Mouse (Mus musculus) right cerebral cortex, postnatal 36 days (tissue): Measurements from ENCODE around the gene Scoc.
"Not testable (repeated sequence)": the region's sequence is repeated elsewhere in the genome, so short reads cannot be mapped to it uniquely, and the experiment has no call there.

ENCODE experiments used
- DNase-seq, 2 experiments: peaks; one replicate each; pipeline ENCODE4 v3.0.0; 2022; ENCODE audit warnings: low spot score in 2 of 2, mixed read lengths in 1 of 2

Scoc gene

DNA sequence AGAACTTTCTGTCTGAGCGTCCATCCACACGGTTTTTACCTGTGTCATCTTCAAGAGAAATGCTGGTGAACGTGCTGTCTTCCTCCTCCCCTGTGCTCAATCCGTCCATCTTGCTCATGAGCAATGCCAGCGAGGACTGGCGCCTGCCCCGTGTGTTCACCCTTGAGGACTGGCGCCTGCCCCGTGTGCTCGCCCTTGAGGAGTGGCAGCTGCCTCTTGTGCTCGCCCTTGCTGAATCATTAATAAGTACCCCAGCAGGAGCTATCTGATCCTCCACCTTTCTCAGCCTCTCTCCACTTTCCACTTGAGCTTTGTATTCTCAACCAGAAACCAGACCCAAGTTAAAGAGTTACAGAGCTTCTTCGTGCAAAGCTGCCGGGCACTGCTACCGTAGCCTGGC lies at the start of gene Scoc:
Scoc (minus strand) TSS at position 170 of the 400 bp plus-strand sequence.
- DNase-seq = no peak

DNA sequence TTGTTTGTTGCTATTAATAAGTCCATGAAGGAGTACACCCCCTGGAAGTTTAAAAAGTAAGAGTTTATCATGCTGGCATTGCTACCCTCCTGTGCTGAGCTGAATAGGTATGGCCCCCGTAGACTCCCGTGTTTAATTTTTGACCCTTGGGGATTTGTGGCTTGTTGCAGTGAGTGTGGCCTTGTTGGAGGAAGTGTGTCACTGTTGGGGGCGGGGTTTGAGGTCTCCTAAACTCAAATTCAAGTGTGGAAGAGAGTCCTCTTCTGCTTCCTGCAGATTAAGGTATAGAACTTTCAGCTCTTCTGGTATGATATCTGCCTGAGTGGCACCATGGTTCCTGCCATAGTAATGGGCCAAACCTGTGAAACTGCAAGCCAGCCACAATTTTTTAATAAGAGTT lies 1.4 kb upstream of the Scoc start:
- DNase-seq = no peak

GRCm38 (mm10) chr8:83457121-83457520 lies 1.1 kb downstream of the Scoc start:
- no peak for DNase-seq

DNA sequence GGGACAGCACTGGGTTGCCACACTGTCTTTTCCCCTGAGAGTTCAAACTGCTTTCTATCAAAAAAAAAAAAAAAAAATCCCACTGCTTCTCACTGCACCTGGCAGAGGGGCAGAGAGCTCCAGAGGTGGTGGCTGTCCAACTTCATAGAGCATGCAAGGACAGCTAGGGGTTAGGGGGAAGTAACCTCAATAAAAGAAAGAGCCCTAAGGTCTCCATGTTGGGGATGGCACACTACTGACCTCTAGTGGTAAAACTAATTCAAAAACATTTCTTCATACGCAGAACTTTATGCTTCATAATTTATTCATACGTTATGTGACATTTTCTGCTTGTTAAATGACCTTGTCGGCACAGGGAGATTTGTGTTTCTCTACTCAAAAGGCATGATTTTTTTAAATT lies 7.1 kb downstream of the Scoc start:
- no peak for DNase-seq

DNA sequence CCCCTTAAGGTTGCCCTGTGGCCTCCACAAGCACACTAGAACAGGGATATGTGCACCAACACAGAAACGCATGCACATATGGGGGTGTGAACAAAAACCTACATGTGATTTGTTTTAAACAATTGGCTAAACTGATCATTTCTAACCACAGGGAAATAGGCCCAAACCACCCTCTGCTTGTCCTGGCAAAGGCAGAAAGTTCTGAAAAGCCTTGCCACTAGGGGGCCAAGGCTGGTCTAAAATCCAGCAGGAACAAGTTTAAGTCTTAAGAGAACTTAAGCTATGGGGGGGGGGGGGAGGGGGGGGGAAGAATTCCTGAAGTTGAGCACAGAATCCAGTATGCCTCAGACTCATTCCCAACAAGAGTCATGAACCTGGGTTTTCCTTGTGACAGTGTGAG lies 8.2 kb downstream of the Scoc start:
- no peak for DNase-seq

DNA sequence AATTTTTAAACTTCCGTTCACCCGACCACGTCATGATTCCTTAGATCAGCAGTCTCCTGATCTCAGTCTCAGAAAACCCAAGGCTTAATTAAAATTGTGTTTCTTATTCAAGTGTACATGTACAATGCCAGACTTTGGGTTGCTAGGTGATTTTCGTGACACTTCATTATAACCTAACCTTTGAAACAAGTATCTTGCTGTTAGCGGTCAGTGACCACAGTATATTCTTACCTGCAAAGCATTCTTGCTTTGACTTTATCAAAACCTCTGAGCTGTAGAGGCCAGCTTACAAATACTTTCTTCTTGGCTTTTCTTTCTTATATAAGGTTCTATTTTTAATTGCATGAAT lies 15.2 kb downstream of the Scoc start:
- no peak for DNase-seq

GRCm38 (mm10) chr8:83442243-83443051 lies 15.7 kb downstream of the Scoc start:
- peak; percentile 95 for DNase-seq

DNA sequence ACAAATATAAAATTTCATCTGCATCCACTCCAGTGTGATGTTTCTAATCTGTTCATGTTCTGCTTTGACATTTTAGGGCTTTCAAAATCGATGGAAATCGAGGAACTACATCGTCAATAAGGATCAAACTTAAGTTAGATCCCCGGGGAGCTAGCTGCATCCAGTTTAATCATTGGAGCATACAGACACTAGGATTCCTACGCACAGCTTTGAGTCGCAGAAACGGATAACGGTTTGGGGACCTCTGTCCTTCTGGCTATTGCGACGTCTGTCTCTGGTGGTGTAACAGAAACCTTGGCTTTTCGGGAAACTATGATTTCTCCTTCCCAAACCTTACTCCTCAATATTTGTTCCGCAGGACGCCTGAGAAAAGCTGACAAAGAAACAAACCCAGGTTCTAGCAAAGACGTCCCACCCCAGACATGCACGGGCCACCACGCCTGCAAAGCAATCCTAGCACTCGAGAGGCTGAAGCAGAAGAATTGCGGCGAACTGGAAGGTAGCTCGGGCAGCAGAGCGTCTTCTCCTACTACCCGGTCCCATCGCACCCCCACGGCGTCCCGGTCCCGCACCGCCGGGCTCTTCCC lies 16.4 kb downstream of the Scoc start:
- no peak for DNase-seq

- no peak for DNase-seq
These were observed 21.1 kb downstream of the Scoc start for GRCm38 (mm10) chr8:83437077-83437476.

DNA sequence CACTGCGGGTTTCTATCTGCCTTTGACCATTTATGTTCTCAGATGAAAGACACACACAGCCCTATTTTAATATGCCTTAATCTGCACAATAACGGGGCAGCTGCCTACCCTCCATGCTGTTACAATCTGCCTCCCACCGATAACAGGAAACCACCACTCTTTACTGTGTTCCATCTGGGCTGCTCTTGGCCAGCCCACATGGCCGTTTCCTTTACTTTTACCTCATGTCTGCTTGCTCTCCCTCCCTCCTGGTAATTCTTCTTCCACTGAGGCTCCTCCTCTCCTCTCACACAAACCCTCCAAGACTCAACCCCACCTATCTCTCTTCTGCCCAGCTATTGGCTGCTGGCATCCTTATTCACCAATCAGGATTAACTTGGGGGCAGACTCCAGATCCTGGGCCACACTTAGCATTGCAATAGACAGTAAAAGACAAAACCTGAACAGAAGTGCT lies 29.1 kb downstream of the Scoc start:
- no peak for DNase-seq

DNA sequence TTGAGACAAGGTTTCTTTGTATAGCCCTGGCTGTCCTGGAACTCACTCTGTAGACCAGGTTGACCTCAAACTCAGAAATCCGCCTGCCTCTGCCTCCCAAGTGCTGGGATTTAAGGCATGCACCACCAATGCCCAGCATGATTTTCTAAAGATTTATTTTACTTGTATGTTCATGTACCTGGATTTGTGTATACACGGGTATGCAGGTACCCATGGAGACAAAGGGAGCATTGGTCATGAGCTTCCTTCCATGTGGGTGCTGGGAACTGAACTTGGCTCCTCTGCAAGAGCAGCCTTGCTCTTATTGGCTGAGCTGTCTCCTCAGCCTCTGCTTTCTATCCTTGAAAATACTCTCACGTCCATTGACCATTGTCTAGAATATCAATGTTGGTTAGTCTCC lies 29.6 kb downstream of the Scoc start:
- DNase-seq = not testable (repeated sequence)

GRCm38 (mm10) chr8:83426949-83427348 lies 31.2 kb downstream of the Scoc start:
- no peak for DNase-seq

DNA sequence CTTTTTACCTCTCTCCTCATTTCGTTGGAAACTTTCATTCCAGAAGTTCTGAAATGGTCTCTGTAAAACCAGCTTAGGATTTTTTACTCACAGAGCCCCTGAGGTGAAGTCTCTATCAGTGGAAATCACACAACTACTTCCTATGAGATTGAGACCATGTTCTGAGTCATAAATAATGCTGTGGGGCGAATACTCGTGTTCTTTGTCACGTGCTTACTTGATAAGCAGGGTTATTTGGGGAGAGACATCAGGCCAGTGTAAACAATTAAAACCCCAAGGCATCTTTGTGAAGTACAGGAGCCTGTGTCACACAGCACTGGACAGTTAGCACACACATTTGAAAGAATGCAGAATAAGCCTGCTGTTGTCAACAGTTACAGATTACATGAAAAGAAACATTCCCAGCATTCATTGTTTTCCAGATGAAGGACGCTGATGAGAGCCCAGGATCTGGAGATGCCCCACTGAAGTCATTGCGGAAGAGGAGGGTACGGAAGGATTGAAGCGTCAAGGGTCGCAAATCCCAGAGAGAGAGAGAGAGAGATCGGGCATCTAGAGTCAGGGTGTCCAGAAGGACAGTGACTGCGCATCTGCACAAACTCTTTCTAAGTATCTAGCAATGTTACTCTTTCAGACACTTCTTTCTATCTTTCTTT lies 32.0 kb downstream of the Scoc start:
- DNase-seq = no peak

DNA sequence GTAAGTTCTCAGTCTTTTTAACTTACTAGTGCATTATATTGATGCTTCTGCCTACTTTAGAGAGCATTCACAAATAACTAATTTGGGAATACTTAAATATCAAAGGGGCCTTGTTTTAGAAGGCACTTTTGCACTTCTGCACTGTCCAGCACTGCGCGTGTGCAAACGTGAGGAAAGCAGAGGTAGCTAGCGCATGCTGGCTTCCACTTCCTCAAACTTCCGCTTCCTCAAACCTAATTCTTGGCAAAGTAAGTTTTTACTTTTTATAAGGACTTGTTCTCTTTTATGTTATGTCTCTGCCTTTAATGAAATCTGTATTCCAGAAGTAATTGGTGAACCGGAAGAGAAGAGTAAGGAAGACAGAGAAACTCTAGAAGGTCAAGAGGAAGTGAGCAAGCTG lies 33.0 kb downstream of the Scoc start:
- no peak for DNase-seq

DNA sequence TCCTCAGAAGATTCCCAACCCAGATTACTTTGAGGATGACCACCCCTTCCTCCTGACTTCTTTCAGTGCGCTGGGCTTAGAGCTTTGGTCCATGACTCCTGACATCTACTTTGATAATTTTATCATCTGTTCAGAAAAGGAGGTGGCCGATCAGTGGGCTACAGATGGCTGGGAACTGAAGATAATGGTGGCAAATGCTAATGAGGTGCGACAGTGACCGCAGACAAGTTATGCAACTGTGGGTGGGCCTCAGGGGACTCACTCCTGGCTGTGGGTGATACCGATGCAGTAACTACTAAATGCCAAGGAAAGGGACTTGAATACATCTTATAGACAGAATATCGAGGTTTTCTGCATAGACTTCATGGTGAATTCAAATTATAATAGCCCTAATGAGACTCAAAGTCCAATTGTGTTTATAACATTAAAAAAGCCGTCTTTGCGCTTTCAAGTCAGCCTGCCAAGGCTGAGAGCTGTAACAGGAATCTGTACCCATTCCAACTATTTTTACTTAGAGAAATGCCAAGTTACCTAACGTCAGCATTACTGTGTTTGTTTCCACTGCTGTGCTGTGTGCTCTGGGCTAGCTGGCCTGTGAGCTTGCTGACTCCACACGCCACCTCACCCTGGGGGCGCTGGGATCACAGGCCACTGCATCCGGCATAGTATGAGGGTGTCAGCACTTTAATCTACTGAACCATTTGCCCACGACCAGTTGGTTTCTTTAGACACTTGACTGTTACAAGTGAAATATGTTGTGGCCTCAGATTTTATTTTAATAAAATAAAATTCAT lies 35.0 kb downstream of the Scoc start:
- DNase-seq = no peak

- DNase-seq = no peak
These were observed 36.8 kb downstream of the Scoc start for GRCm38 (mm10) chr8:83421354-83421753.

- no peak for DNase-seq
These were observed 39.2 kb downstream of the Scoc start for GRCm38 (mm10) chr8:83418805-83419516.

DNA sequence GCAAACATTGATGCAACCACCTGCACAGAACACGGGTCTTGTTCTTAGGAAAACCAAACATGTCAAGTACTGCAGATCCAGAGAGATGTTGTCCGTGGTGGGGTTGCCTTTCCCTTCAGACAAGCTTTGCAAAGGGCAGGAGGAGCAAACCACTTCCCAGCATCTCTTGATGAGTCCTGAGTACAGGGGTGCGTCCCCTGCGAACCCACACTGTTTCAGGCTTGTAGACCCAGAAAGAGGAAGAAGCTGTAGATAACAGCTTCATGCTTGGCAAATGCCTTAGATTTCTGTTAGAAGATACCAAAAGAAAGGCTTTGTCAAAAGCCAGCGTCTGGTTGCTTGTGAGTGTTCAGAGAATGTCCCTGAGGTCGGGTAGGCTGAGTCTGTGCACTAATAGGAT lies 40.2 kb downstream of the Scoc start:
- no peak for DNase-seq

DNA sequence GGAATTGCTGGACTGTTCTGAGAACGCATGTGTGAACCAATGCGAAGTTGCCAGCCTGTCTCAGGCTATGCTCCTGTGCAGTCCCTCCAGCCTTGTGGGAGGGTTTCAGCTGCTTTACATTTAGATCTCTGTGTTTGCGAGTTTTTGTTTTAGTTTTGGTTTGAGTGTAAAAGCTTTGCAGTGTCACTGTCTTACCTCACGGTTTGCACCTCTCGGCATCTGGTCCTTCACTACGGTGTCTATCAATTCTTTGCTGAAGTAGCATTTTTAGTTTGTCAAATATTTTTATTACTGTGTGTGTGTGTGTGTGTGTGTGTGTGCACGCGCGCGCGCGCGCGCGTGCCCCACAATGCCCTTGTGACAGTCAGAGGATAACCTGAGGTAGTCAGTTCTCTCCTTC lies 41.3 kb downstream of the Scoc start:
- no peak for DNase-seq

DNA sequence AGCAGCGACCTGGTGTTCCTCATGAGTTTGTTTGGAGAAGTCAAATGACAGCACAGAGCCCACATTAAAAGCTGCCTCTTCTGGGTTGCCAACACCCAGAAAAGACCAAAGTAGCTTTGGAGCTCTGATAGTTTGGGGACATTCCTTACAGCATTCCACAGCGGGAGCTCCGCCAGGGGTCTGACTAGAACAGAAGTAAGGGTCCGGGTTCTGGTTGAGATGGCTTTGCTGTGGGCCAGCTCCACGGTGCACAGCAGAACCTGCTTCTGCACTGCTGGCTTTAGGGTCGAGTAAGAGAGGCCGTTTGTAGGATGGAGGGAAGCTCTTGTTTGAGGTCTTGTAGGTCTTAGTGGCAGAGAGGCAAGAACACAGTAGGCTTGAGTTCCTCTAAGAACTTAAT lies 49.7 kb downstream of the Scoc start:
- DNase-seq = no peak

GRCm38 (mm10) chr8:83406836-83407235 lies 51.4 kb downstream of the Scoc start:
- DNase-seq = no peak

GRCm38 (mm10) chr8:83405548-83405947 lies 52.6 kb downstream of the Scoc start:
- no peak for DNase-seq
